Mouse (Mus musculus) forebrain, embryonic 16.5 days (tissue): ENCODE data around the gene Clec2e. TPM values are rescaled to one million over a fixed set of nuclear protein-coding genes. Genes with fewer than 3 reads are reported as not detected.

ENCODE experiments used
- ATAC-seq: fragments of 200-750 bp; cut with Nextera tagmentation; 2 replicates; pipeline ENCODE4 v1.8.0; 2017; ENCODE audit warnings: mild to moderate bottlenecking, moderate library complexity
- H3K27ac ChIP-seq: fragments of 300-500 bp; sonication (generic); 2 replicates; pipeline ENCODE4 v1.5.1; 2014; ENCODE audit warnings: low read length, control low read depth
- H3K27me3 ChIP-seq: fragments of 300-500 bp; sonication (generic); replicated peaks from 2 replicates; pipeline ENCODE4 v1.6.1; 2014; ENCODE audit warnings: low read length; ENCODE audit not compliant: control insufficient read depth, insufficient read depth
- H3K36me3 ChIP-seq: fragments of 300-500 bp; sonication (generic); 2 replicates; pipeline ENCODE4 v1.6.1; 2014; ENCODE audit not compliant: control insufficient read depth, insufficient read depth
- H3K4me1 ChIP-seq: fragments of 300-500 bp; sonication (generic); replicated peaks from 2 replicates; pipeline ENCODE4 v1.6.1; 2014; ENCODE audit warnings: low read length; ENCODE audit not compliant: control insufficient read depth, insufficient read depth
- H3K4me2 ChIP-seq: fragments of 300-500 bp; sonication (generic); 2 replicates; pipeline ENCODE4 v1.6.1; 2014; ENCODE audit warnings: mild to moderate bottlenecking, low read length, control low read depth
- H3K4me3 ChIP-seq: fragments of 300-500 bp; sonication (generic); replicated peaks from 2 replicates; pipeline ENCODE4 v1.5.1; 2014; ENCODE audit warnings: mild to moderate bottlenecking, low read length, control low read depth
- H3K9ac ChIP-seq: fragments of 300-500 bp; sonication (generic); replicated peaks from 2 replicates; pipeline ENCODE4 v1.6.1; 2014; ENCODE audit warnings: low read depth, low read length, control low read depth
- H3K9me3 ChIP-seq: fragments of 300-500 bp; sonication (generic); 2 replicates; pipeline ENCODE4 v1.6.1; 2016; ENCODE audit warnings: low read length; ENCODE audit not compliant: control insufficient read depth
- WGBS: fragments of 180-500 bp; shearing (Covaris S2); extraction: QIAGEN DNeasy Blood & Tissue Kit; methylation state at CpG from one replicate; pipeline ENCODE4 v1.1.7; 2014; 5-methylcytosine and 5-hydroxymethylcytosine counted together
- polyA plus RNA-seq: library from polyadenylated mRNA; unstranded; fragments of >200 nt; fragmentation: Nextera tagmentation; extraction: Ambion mirVana; gene quantifications from 2 replicates; pipeline ENCODE4 v1.2.1, GENCODE M21; 2015

Clec2e gene
- polyA plus RNA-seq, 1 experiment from 2014 or later, result not detected

DNA sequence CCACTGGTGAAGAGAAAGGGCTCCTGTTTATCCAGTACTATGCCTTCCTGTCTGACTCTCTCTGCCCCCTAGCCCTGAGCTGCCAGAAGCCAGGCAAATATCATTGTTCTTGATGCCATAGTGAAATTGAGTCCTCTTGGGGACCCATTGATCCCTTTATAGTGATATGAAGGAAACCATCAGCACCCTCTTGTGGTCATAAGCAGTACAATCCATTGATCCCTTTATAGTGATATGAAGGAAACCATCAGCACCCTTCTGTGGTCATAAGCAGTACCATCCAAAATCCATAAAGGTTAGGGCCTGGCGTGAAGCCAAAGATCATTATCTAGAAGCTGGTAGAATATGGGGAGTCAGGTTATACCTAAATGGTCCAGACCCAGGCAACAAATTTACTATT lies 33.7 kb downstream of the Clec2e start:
- Histone ChIP-seq H3K27me3 (no peaks in the 10 kb centered on the region), H3K36me3 (no peaks in the 10 kb centered on the region), H3K4me2 (no peak overlapping the region), H3K9me3 (0 out of 2 replicates have a peak, but pooled peaks cover 2% of the 10 kb centered on the region), H3K9ac (no peak overlapping the region), H3K4me1 (no peaks in the 10 kb centered on the region), H3K27ac (no peak overlapping the region), H3K4me3 (no peak overlapping the region)
- 69% methylated on average over 1 of the region's 1 CpGs for WGBS
- ATAC-seq, result peak; percentile 71; the same call in 1 of the 2 replicates

DNA sequence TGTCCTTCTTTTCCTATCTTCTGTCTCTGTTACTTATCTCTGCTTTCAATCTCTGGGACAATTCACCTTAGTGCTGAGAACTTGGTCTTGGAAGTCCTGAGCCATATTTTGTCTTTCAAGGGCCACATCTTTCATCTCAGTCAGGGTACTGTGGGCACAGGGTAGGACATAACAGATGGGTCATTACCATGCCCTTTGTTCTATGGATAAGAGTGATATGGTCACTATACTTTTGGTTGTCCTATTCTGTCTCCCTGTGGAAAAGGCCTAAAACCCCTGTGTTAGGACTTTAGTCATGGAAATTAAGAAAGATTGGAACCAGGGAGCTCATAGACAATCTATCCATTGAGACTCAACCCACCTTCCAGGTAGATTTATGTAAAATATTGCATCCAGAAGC lies 34.2 kb downstream of the Clec2e start:
- no peak for ATAC-seq

GRCm38 (mm10) chr6:129065857-129066256 lies 34.9 kb downstream of the Clec2e start:
- no peak for ATAC-seq
- WGBS, result 86% methylated on average over 3 of the region's 3 CpGs

More for the DNA sequence above, 34.2 kb downstream of the Clec2e start:
- H3K9me3 ChIP-seq, result 0 out of 2 replicates have a peak, but pooled peaks cover 2% of the 10 kb centered on the region
- H3K9ac ChIP-seq, result no peak overlapping the region
- H3K4me3 ChIP-seq, result no peak overlapping the region
- H3K4me2 ChIP-seq, result no peak overlapping the region
- H3K27me3 ChIP-seq, result no peaks in the 10 kb centered on the region
- no peaks in the 10 kb centered on the region for H3K36me3 ChIP-seq
- H3K27ac ChIP-seq, result no peak overlapping the region
- no peaks in the 10 kb centered on the region for H3K4me1 ChIP-seq

DNA sequence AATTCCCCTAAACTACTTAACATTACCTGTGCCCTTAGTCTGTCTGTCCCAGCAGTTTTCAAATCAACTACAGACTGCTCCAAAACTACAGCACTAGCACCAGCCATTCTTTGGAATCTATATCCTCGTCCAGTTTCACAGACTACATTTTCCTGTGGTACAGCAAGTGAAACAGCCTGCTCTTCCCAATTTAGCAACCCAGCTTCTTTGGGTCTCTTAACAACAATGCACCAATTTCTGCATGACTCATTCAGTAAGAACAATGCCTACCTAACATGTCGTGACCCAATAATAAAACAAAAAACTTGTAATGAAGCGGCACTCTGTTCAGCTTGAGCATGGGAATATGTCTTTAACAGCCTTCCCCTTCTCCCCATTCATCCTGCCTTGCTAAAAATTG lies 35.3 kb downstream of the Clec2e start:
- H3K36me3 ChIP-seq, result no peaks in the 10 kb centered on the region
- 53% methylated on average over 3 of the region's 3 CpGs for WGBS
- H3K9ac ChIP-seq, result no peak overlapping the region
- no peak overlapping the region for H3K4me2 ChIP-seq
- no peak overlapping the region for H3K27ac ChIP-seq
- H3K4me1 ChIP-seq, result no peaks in the 10 kb centered on the region
- no peaks in the 10 kb centered on the region for H3K9me3 ChIP-seq
- H3K4me3 ChIP-seq, result no peak overlapping the region
- no peaks in the 10 kb centered on the region for H3K27me3 ChIP-seq
- ATAC-seq, result no peak

More at GRCm38 (mm10) chr6:129065857-129066256, 34.9 kb downstream of the Clec2e start:
- Histone ChIP-seq H3K27ac (no peak overlapping the region), H3K4me1 (no peaks in the 10 kb centered on the region), H3K4me3 (no peak overlapping the region), H3K9ac (no peak overlapping the region), H3K36me3 (no peaks in the 10 kb centered on the region), H3K9me3 (no peaks in the 10 kb centered on the region), H3K27me3 (no peaks in the 10 kb centered on the region), H3K4me2 (no peak overlapping the region)

GRCm38 (mm10) chr6:129058013-129058412 lies 42.7 kb downstream of the Clec2e start:
- Histone ChIP-seq H3K27me3 (no peaks in the 10 kb centered on the region), H3K27ac (no peak overlapping the region), H3K4me3 (no peak overlapping the region), H3K4me2 (no peak overlapping the region), H3K4me1 (no peaks in the 10 kb centered on the region), H3K9me3 (no peaks in the 10 kb centered on the region), H3K9ac (no peak overlapping the region), H3K36me3 (no peaks in the 10 kb centered on the region)
- ATAC-seq, result no peak

GRCm38 (mm10) chr6:129056237-129056636 lies 44.5 kb downstream of the Clec2e start:
- no peak for ATAC-seq
- Histone ChIP-seq H3K27ac (no peak overlapping the region), H3K4me2 (no peak overlapping the region), H3K9ac (no peak overlapping the region), H3K4me1 (no peaks in the 10 kb centered on the region), H3K27me3 (no peaks in the 10 kb centered on the region), H3K4me3 (no peak overlapping the region), H3K36me3 (no peaks in the 10 kb centered on the region), H3K9me3 (no peaks in the 10 kb centered on the region)
- 88% methylated on average over 3 of the region's 3 CpGs for WGBS

GRCm38 (mm10) chr6:129051731-129052130 lies 49.0 kb downstream of the Clec2e start:
- no peak for ATAC-seq
- H3K4me3 ChIP-seq, result no peak overlapping the region
- no peak overlapping the region for H3K4me2 ChIP-seq
- H3K27ac ChIP-seq, result no peak overlapping the region
- H3K9ac ChIP-seq, result no peak overlapping the region
- no peaks in the 10 kb centered on the region for H3K27me3 ChIP-seq
- 89% methylated on average over 5 of the region's 5 CpGs for WGBS
- H3K36me3 ChIP-seq, result no peaks in the 10 kb centered on the region
- H3K9me3 ChIP-seq, result no peaks in the 10 kb centered on the region
- no peaks in the 10 kb centered on the region for H3K4me1 ChIP-seq

GRCm38 (mm10) chr6:129051086-129051485 lies 49.6 kb downstream of the Clec2e start:
- no peak overlapping the region for H3K4me2 ChIP-seq
- no peaks in the 10 kb centered on the region for H3K27me3 ChIP-seq
- no peak overlapping the region for H3K27ac ChIP-seq
- H3K9ac ChIP-seq, result no peak overlapping the region
- no peaks in the 10 kb centered on the region for H3K9me3 ChIP-seq
- 78% methylated on average over 3 of the region's 3 CpGs for WGBS
- no peak overlapping the region for H3K4me3 ChIP-seq
- no peak for ATAC-seq
- H3K36me3 ChIP-seq, result no peaks in the 10 kb centered on the region
- H3K4me1 ChIP-seq, result no peaks in the 10 kb centered on the region

- peak overlapping the region; percentile 35; the same call in 1 of the 2 replicates for H3K9ac ChIP-seq
- H3K36me3 ChIP-seq, result no peaks in the 10 kb centered on the region
- H3K4me3 ChIP-seq, result peak overlapping the region; percentile 26
- no peak overlapping the region for H3K27ac ChIP-seq
- 3% methylated on average over 8 of the region's 8 CpGs for WGBS
- no peaks in the 10 kb centered on the region for H3K27me3 ChIP-seq
- no peaks in the 10 kb centered on the region for H3K9me3 ChIP-seq
- peak; percentile 62 for ATAC-seq
- no peaks in the 10 kb centered on the region for H3K4me1 ChIP-seq
- peak overlapping the region; percentile 48 for H3K4me2 ChIP-seq
Observed at GRCm38 (mm10) chr6:129049596-129050251, 51.0 kb downstream of the Clec2e start.
